Mouse (Mus musculus) small intestine, adult 10 weeks (tissue): Measurements from ENCODE around the gene Gbp5. TPM values are rescaled to one million over a fixed set of nuclear protein-coding genes. Genes with fewer than 3 reads are reported as not detected.

Experiments
- polyA plus RNA-seq: library from polyadenylated mRNA; stranded (reverse); fragments of 350-450 nt; fragmentation: Illumina TruSeq; extraction: RNeasy Lipid Tissue Mini Kit (QIAGEN cat#74804); gene quantifications from one replicate; pipeline ENCODE4 v1.2.3, GENCODE M21; 2014; ENCODE audit warnings: low replicate concordance

Gbp5 gene
- 9.6 TPM for polyA plus RNA-seq

GRCm38 (mm10) chr3:142493536-142494061 lies at the start of gene Gbp5:
TSS of gene Gbp5 (plus strand) at chr3:142493978.

GRCm38 (mm10) chr3:142530087-142530953 lies 36.5 kb downstream of the Gbp5 start, which contains the start of gene Gbp7:
TSS of gene Gbp7 (plus strand) at chr3:142530342.

DNA sequence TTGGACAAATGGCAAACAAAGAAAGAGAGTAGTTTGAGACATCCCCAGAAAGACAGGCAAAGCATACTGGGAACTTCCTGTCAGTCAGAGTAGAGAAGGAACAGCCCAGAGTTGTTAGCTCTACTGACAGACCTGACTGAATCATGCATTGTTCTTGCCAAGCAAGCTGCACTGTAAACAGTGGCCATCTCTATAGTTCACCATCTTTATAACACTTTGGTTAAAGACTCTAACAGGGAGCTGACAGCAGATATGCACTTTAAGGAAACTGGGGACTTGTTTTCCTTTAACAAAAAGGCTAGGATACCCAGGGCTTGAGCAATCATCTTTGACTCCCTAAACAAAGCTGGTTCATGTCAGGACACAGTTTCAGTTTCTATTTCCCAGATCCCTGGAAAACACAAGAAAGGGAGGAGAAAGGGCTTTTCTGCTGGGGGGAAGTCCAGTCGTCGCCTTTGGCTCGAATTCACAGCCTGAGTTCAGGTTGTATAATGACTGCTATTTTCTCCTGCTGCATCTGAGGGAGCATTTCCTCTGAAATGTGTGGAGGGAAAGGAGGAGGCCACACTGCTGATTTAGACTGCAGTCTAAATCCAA lies 66.0 kb downstream of the Gbp5 start, which contains the start of gene Gbp3:
Gene Gbp3 (plus strand): TSS at position 395 of the 597 bp plus-strand sequence.

Other genes starting within 250 kb of the Gbp5 start
- gene Pdlim5, start 98.3 kb upstream of the Gbp5 start, polyA plus RNA-seq = 86.4 TPM
- gene Gbp7, start 36.4 kb downstream of the Gbp5 start, polyA plus RNA-seq = 33.5 TPM
- 22.2 TPM for gene Gbp3, start 66.0 kb downstream of the Gbp5 start, polyA plus RNA-seq
- gene Gbp2b, start 100.9 kb downstream of the Gbp5 start, polyA plus RNA-seq = 51.2 TPM
- gene Gbp2, start 126.6 kb downstream of the Gbp5 start, polyA plus RNA-seq = 30.8 TPM
- 19.4 TPM for gene Kyat3, start 207.1 kb downstream of the Gbp5 start, polyA plus RNA-seq